ENCODE assay signal across 11 mouse cellular contexts in the genomic region with DNA sequence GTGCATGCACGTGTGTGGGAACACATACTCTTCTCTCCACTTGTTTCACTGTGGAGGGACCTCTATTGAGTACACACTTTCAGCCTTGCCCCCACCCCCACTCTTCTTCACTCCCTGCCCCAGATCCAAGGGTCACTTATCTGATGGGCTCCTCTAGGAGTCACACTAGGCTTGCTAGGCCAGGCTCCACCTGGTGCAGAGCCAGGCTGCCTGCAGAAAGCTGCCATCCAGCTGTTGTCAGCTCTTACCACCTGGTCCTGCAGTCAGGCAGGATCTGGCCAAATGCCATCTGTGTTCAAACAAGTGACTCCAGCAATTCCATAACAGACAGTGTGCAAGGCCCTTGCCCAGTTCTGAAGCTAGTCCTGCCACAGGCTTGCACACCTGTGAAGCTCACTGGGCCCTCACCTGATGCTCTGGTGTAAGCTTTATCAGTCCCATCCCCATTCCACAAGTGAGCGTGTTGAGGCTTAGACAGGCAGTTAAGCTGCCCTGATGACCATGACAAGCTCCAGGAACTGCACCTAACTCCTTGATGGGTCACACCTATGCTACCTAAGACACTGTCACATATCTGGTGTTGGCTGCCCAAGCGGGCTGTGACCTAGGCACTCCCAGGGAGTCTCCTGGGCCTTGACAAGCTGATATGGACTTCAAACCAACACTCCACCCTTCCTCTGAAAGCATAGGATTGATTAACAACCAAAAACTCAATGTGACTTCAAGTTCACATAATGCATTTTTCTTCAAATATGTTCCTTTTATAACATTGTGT. TPM values are rescaled to one million over a fixed set of nuclear protein-coding genes. Genes with fewer than 3 reads are reported as not detected.
DNase-seq lines count a peak whose midpoint lies in the region; ATAC-seq and TF ChIP-seq lines count a peak whose summit lies in the region.
"Had no signal": no experiment of that assay in that cellular context is flagged by ENCODE, and none has a peak within 500 bp of the region (broad histone marks: within the 10 kb centered on the region; RNA-seq: fewer than 3 reads in every experiment).

No protein-coding gene starts in this region.

- H3K4me3 ChIP-seq in hindbrain, embryonic 13.5 days, result no peak overlapping the region
- no peak overlapping the region for H3K4me3 ChIP-seq in hindbrain, embryonic 11.5 days (ENCODE audit: low read depth, low read length)
- H3K4me3 ChIP-seq in spleen, adult 2 months (ENCODE audit: extremely low read depth, insufficient read depth, insufficient read length), result no peak overlapping the region
- H3K4me3 ChIP-seq in midbrain, embryonic 14.5 days (replicated peaks; ENCODE audit: low read depth, low read length), result no peak overlapping the region

- no peak overlapping the region for H3K9ac ChIP-seq in hindbrain, embryonic 13.5 days
- H3K9ac ChIP-seq in hindbrain, embryonic 11.5 days (ENCODE audit: low read depth, low read length), result no peak overlapping the region
- no peak overlapping the region for H3K9ac ChIP-seq in midbrain, embryonic 14.5 days (replicated peaks; ENCODE audit: low read length)

- H3K27ac ChIP-seq in hindbrain, embryonic 13.5 days, result no peak overlapping the region
- no peak overlapping the region for H3K27ac ChIP-seq in hindbrain, embryonic 11.5 days (ENCODE audit: low read depth, low read length)
- H3K27ac ChIP-seq in spleen, adult 2 months (ENCODE audit: insufficient read depth, low read length), result peak overlapping the region; percentile 20; the same call in 1 of the 2 replicates
- H3K27ac ChIP-seq in midbrain, embryonic 14.5 days (replicated peaks; ENCODE audit: low read depth, low read length), result no peak overlapping the region

- 86% methylated on average over 3 of the region's 3 CpGs for WGBS in hindbrain, embryonic 13.5 days
- 84% methylated on average over 3 of the region's 3 CpGs for WGBS in hindbrain, embryonic 11.5 days
- WGBS in spleen, adult 2 months, result 67% methylated on average over 3 of the region's 3 CpGs
- WGBS in midbrain, embryonic 14.5 days, result 85% methylated on average over 3 of the region's 3 CpGs

- H3K36me3 ChIP-seq in hindbrain, embryonic 13.5 days, result no peaks in the 10 kb centered on the region
- no peaks in the 10 kb centered on the region for H3K36me3 ChIP-seq in hindbrain, embryonic 11.5 days (ENCODE audit: control insufficient read depth, insufficient read depth, low read length)
- 0 out of 2 replicates have a peak, but pooled peaks cover 1% of the 10 kb centered on the region for H3K36me3 ChIP-seq in spleen, adult 2 months (ENCODE audit: control insufficient read depth, insufficient read depth, low read length)
- no peaks in the 10 kb centered on the region for H3K36me3 ChIP-seq in midbrain, embryonic 14.5 days (ENCODE audit: control insufficient read depth, insufficient read depth, low read length)

- TF ChIP-seq CTCF in spleen, adult 2 months (IDR thresholded peaks at IDR 0.05; ENCODE audit: extremely low read depth, insufficient read depth, insufficient read length, insufficient replicate concordance), result no peak

- peaks cover 15% of the 10 kb centered on the region for H3K4me1 ChIP-seq in hindbrain, embryonic 13.5 days (replicated peaks)
- H3K4me1 ChIP-seq in hindbrain, embryonic 11.5 days (replicated peaks; ENCODE audit: control insufficient read depth, insufficient read depth, low read length), result no peaks in the 10 kb centered on the region
- H3K4me1 ChIP-seq in spleen, adult 2 months (ENCODE audit: control insufficient read depth, insufficient read depth, insufficient read length), result peaks cover 54% of the 10 kb centered on the region; the same call in 1 of the 2 replicates
- H3K4me1 ChIP-seq in midbrain, embryonic 14.5 days (ENCODE audit: control insufficient read depth, insufficient read depth, low read length), result no peaks in the 10 kb centered on the region

- no peak overlapping the region for H3K4me2 ChIP-seq in hindbrain, embryonic 13.5 days
- H3K4me2 ChIP-seq in hindbrain, embryonic 11.5 days (replicated peaks; ENCODE audit: low read depth, low read length), result no peak overlapping the region
- no peak overlapping the region for H3K4me2 ChIP-seq in midbrain, embryonic 14.5 days (ENCODE audit: low read length)

- H3K9me3 ChIP-seq in hindbrain, embryonic 13.5 days, result no peaks in the 10 kb centered on the region
- no peaks in the 10 kb centered on the region for H3K9me3 ChIP-seq in hindbrain, embryonic 11.5 days (ENCODE audit: control insufficient read depth, low read length)
- H3K9me3 ChIP-seq in midbrain, embryonic 14.5 days (ENCODE audit: control insufficient read depth, low read length), result no peaks in the 10 kb centered on the region

- DNase-seq in hindbrain, embryonic 11.5 days (ENCODE audit: low spot score), result no peak
- DNase-seq in c-Kit-negative CD71-positive TER-119-positive erythroid progenitor cells, embryonic 14.5 days (ENCODE audit: low read depth, low spot score), result peak; percentile 67
- DNase-seq in kidney, postnatal 14 days, result peak; percentile 82
- no peak for DNase-seq in spleen, adult 2 months (ENCODE audit: low read depth in 1 of 2, low spot score in 2 of 2)
- DNase-seq in midbrain, embryonic 14.5 days, result no peak
- no peak for DNase-seq in layer of hippocampus, postnatal 10 days (ENCODE audit: low spot score in 2 of 2)
- DNase-seq in cerebellum, adult 9-11 months, result no peak
- DNase-seq: cerebellum, adult 11 months; gastrocnemius, postnatal 25 days; retina, postnatal 1 day had no signal

- ATAC-seq in hindbrain, embryonic 13.5 days (ENCODE audit: low FRiP score), result 0 out of 2 replicates have a peak, but pooled peaks have one; percentile 2
- ATAC-seq in hindbrain, embryonic 11.5 days (ENCODE audit: low FRiP score), result no peak
- ATAC-seq in midbrain, embryonic 14.5 days (ENCODE audit: low FRiP score, low TSS enrichment), result no peak

- H3K27me3 ChIP-seq in hindbrain, embryonic 13.5 days, result peaks cover 3% of the 10 kb centered on the region; the same call in 1 of the 2 replicates
- H3K27me3 ChIP-seq in hindbrain, embryonic 11.5 days (ENCODE audit: control insufficient read depth, insufficient read depth, low read length), result no peaks in the 10 kb centered on the region
- H3K27me3 ChIP-seq in spleen, adult 2 months (ENCODE audit: control insufficient read depth, insufficient read depth, low read length), result no peaks in the 10 kb centered on the region
- H3K27me3 ChIP-seq in midbrain, embryonic 14.5 days (ENCODE audit: control insufficient read depth, insufficient read depth, low read length), result no peaks in the 10 kb centered on the region

- TF ChIP-seq POLR2A in spleen, adult 2 months (IDR thresholded peaks at IDR 0.05; ENCODE audit: low read depth, low read length), result no peak

RNA-seq across cellular contexts. Expression of a gene that starts 7.9 kb away (rescaled TPM):
- 19.8 and 23.7 TPM in 2 replicates for polyA plus RNA-seq in hindbrain, embryonic 13.5 days (2015; fragmentation: Nextera tagmentation; extraction: Ambion mirVana)
- polyA plus RNA-seq in hindbrain, embryonic 11.5 days (2014; fragmentation: Nextera tagmentation; extraction: Ambion mirVana), result 6.2 and 6.3 TPM in 2 replicates
- polyA plus RNA-seq in spleen, adult 2 months (2012; rRNA removed), result 205 and 209 TPM in 2 replicates
- 12.6 and 14.1 TPM in 2 replicates for polyA plus RNA-seq in midbrain, embryonic 14.5 days (2014; fragmentation: Nextera tagmentation; extraction: Ambion mirVana)
- 10 to 100 TPM; 11.4 to 12.4 TPM for total RNA-seq in layer of hippocampus, postnatal 10 days (2021)

Comparison
In these comparisons a context has a peak if more than half of its experiments do, and no peak if none do; other contexts are left out.
1. DNase-seq: peak in c-Kit-negative CD71-positive TER-119-positive erythroid progenitor cells, embryonic 14.5 days (single experiment) and kidney, postnatal 14 days (single experiment); none in hindbrain, embryonic 11.5 days (single experiment), spleen, adult 2 months (0 of 2), midbrain, embryonic 14.5 days (single experiment), layer of hippocampus, postnatal 10 days (0 of 2) and cerebellum, adult 9-11 months (single experiment).